Mouse (Mus musculus) liver, postnatal 0 days (tissue): ENCODE results near the gene Pou6f2. TPM values are rescaled to one million over a fixed set of nuclear protein-coding genes. Genes with fewer than 3 reads are reported as not detected.

Experiments
- ATAC-seq: fragments of 200-750 bp; cut with Nextera tagmentation; 2 replicates; pipeline ENCODE4 v1.8.0; 2017; ENCODE audit warnings: mild to moderate bottlenecking, moderate library complexity
- DNase-seq: peaks from one replicate; pipeline ENCODE4 v3.0.0-alpha.2; 2016
- H3K27ac ChIP-seq: fragments of 300-500 bp; sonication (generic); 2 replicates; pipeline ENCODE4 v1.5.1; 2014; ENCODE audit warnings: antibody characterized with exemption, moderate library complexity, mild to moderate bottlenecking, low read depth
- H3K27me3 ChIP-seq: fragments of 300-500 bp; sonication (generic); 2 replicates; pipeline ENCODE4 v1.6.1; 2014; ENCODE audit warnings: low read length, control low read depth, mixed read lengths; ENCODE audit not compliant: insufficient read depth
- H3K36me3 ChIP-seq: fragments of 300-500 bp; sonication (generic); replicated peaks from 2 replicates; pipeline ENCODE4 v1.6.1; 2014; ENCODE audit warnings: mild to moderate bottlenecking, control low read depth, low read length, moderate library complexity, mixed read lengths; ENCODE audit not compliant: insufficient read depth
- H3K4me1 ChIP-seq: fragments of 300-500 bp; sonication (generic); 2 replicates; pipeline ENCODE4 v1.6.1; 2014; ENCODE audit warnings: antibody characterized with exemption, mild to moderate bottlenecking, control low read depth; ENCODE audit not compliant: insufficient read depth
- H3K4me2 ChIP-seq: fragments of 300-500 bp; sonication (generic); 2 replicates; pipeline ENCODE4 v1.6.1; 2014; ENCODE audit warnings: low read depth, mild to moderate bottlenecking, low read length, moderate library complexity, mixed read lengths
- H3K4me3 ChIP-seq: fragments of 300-500 bp; sonication (generic); 2 replicates; pipeline ENCODE4 v1.5.1; 2014; ENCODE audit warnings: low read depth, low read length
- H3K9ac ChIP-seq: fragments of 300-500 bp; sonication (generic); replicated peaks from 2 replicates; pipeline ENCODE4 v1.6.1; 2014; ENCODE audit warnings: mild to moderate bottlenecking, moderate library complexity
- H3K9me3 ChIP-seq: fragments of 300-500 bp; sonication (generic); 2 replicates; pipeline ENCODE4 v1.6.1; 2016; ENCODE audit warnings: mild to moderate bottlenecking, control low read depth, low read length, mixed read lengths
- CTCF ChIP-seq: sonication (generic); IDR thresholded peaks from 2 replicates; pipeline ENCODE4 v1.5.1; 2016; ENCODE audit warnings: antibody characterized with exemption, low read depth
- EP300 ChIP-seq: IDR thresholded peaks from 2 replicates; pipeline ENCODE4 v1.6.1; 2016; ENCODE audit warnings: antibody characterized with exemption, low read depth, mild to moderate bottlenecking
- WGBS: fragments of 180-500 bp; shearing (Covaris S2); extraction: QIAGEN DNeasy Blood & Tissue Kit; methylation state at CpG from one replicate; pipeline ENCODE4 v1.1.7; 2014; ENCODE audit not compliant: insufficient replicate concordance; 5-methylcytosine and 5-hydroxymethylcytosine counted together
- polyA plus RNA-seq: library from polyadenylated mRNA; unstranded; fragments of >200 nt; fragmentation: Nextera tagmentation; extraction: Ambion mirVana; gene quantifications from 2 replicates; pipeline ENCODE4 v1.2.1, GENCODE M21; 2015

Gene Pou6f2
- polyA plus RNA-seq, result not detected in 2 replicates

- Histone ChIP-seq H3K27me3 (no peaks in the 10 kb centered on the region), H3K36me3 (no peaks in the 10 kb centered on the region), H3K4me2 (no peak within 1 kb of the TSS), H3K27ac (no peak within 1 kb of the TSS), H3K4me3 (no peak within 1 kb of the TSS), H3K4me1 (no peaks in the 10 kb centered on the region), H3K9ac (no peak within 1 kb of the TSS), H3K9me3 (no peaks in the 10 kb centered on the region)
- no peak for ATAC-seq
- WGBS, result 74% methylated on average over 6 of the region's 6 CpGs
- TF ChIP-seq CTCF (no peak), EP300 (no peak)
- DNase-seq, result no peak
These were observed at the start of gene Pou6f2 for GRCm38 (mm10) chr13:18397586-18397985. TSS of gene Pou6f2 (minus strand) at chr13:18397686.

GRCm38 (mm10) chr13:18439858-18440257 is 42.4 kb upstream of the Pou6f2 start:
- H3K4me1 ChIP-seq, result no peaks in the 10 kb centered on the region
- H3K4me2 ChIP-seq, result no peak overlapping the region
- H3K27ac ChIP-seq, result no peak overlapping the region
- ATAC-seq, result no peak
- no peaks in the 10 kb centered on the region for H3K36me3 ChIP-seq
- H3K4me3 ChIP-seq, result no peak overlapping the region
- H3K9ac ChIP-seq, result no peak overlapping the region
- 60% methylated on average over 3 of the region's 3 CpGs for whole genome bisulfite sequencing
- TF ChIP-seq EP300 (no peak), CTCF (no peak)
- no peaks in the 10 kb centered on the region for H3K9me3 ChIP-seq
- no peak for DNase-seq
- H3K27me3 ChIP-seq, result no peaks in the 10 kb centered on the region

GRCm38 (mm10) chr13:18387673-18388072 is 9.8 kb downstream of the Pou6f2 start:
- H3K27ac ChIP-seq, result no peak overlapping the region
- no peaks in the 10 kb centered on the region for H3K36me3 ChIP-seq
- H3K9ac ChIP-seq, result no peak overlapping the region
- H3K4me3 ChIP-seq, result no peak overlapping the region
- H3K4me2 ChIP-seq, result no peak overlapping the region
- H3K9me3 ChIP-seq, result no peaks in the 10 kb centered on the region
- ATAC-seq, result no peak
- WGBS, result 80% methylated on average over 4 of the region's 4 CpGs
- TF ChIP-seq EP300 (no peak), CTCF (no peak)
- DNase-seq, result no peak
- H3K4me1 ChIP-seq, result no peaks in the 10 kb centered on the region
- H3K27me3 ChIP-seq, result no peaks in the 10 kb centered on the region

GRCm38 (mm10) chr13:18363373-18363772 is 34.1 kb downstream of the Pou6f2 start:
- TF ChIP-seq EP300, result no peak
- no peak for TF ChIP-seq CTCF
- Histone ChIP-seq H3K9ac (no peak overlapping the region), H3K4me3 (no peak overlapping the region), H3K4me2 (no peak overlapping the region), H3K4me1 (no peaks in the 10 kb centered on the region), H3K27ac (no peak overlapping the region), H3K36me3 (no peaks in the 10 kb centered on the region), H3K9me3 (no peaks in the 10 kb centered on the region), H3K27me3 (no peaks in the 10 kb centered on the region)
- 63% methylated on average over 2 of the region's 2 CpGs for WGBS
- DNase-seq, result no peak
- no peak for ATAC-seq

GRCm38 (mm10) chr13:18344580-18345333 is 52.7 kb downstream of the Pou6f2 start:
- TF ChIP-seq EP300 (peak; percentile 85), CTCF (no peak)
- no peaks in the 10 kb centered on the region for H3K36me3 ChIP-seq
- peak; percentile 84 for ATAC-seq
- H3K4me3 ChIP-seq, result no peak overlapping the region
- no peak overlapping the region for H3K9ac ChIP-seq
- H3K4me2 ChIP-seq, result no peak overlapping the region
- 48% methylated on average over 4 of the region's 4 CpGs for WGBS
- H3K4me1 ChIP-seq, result no peaks in the 10 kb centered on the region
- H3K27ac ChIP-seq, result no peak overlapping the region
- DNase-seq, result no peak
- no peaks in the 10 kb centered on the region for H3K9me3 ChIP-seq
- no peaks in the 10 kb centered on the region for H3K27me3 ChIP-seq

GRCm38 (mm10) chr13:18338910-18339501 is 58.5 kb downstream of the Pou6f2 start:
- Histone ChIP-seq H3K4me2 (no peak overlapping the region), H3K27ac (no peak overlapping the region), H3K4me3 (no peak overlapping the region), H3K4me1 (no peaks in the 10 kb centered on the region), H3K9ac (no peak overlapping the region), H3K27me3 (no peaks in the 10 kb centered on the region), H3K36me3 (no peaks in the 10 kb centered on the region), H3K9me3 (no peaks in the 10 kb centered on the region)
- no peak for ATAC-seq
- TF ChIP-seq CTCF (no peak), EP300 (no peak)
- WGBS, result 75% methylated on average over 10 of the region's 10 CpGs
- no peak for DNase-seq
